Mouse (Mus musculus): ENCODE measurements at regions not wholly inside any gene's neighbourhood (a gene's known extent, or its start where the extent isn't known, plus 50 kb on each side); places are given as distances from the start of the nearest gene placed in this dataset.

DNA sequence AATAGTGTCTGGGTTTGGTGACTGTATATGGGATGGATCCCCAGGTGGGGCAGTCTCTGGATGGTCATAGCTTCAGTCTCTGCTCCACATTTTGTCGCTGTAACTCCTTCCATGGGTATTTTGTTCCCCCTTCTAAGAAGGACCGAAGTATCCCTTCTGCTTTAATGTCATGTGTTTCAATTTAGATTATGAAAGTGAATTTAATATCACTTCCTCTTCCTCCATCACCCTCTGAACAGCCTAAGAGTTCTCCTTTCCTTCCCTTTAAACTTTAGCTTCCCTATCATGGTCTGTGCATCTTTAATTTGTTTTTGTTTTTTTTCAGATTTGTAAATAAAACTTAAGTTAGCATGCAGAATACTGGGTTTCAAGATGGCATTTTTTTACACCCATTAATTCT lies 211.0 kb upstream of the Phyhipl start:
- no peak for DNase-seq (ENCODE audit: low read depth)
- no peak for TF ChIP-seq POLR2A (IDR thresholded peaks at IDR 0.05; ENCODE audit: borderline replicate concordance, extremely low read depth, insufficient read depth, insufficient read length, poor library complexity, severe bottlenecking)
- no peak for TF ChIP-seq CTCF (IDR thresholded peaks at IDR 0.05; ENCODE audit: borderline replicate concordance, extremely low read depth, insufficient read depth, insufficient read length)

GRCm38 (mm10) chr10:70864650-70865049 lies 208.9 kb upstream of the Phyhipl start:
- DNase-seq (ENCODE audit: low read depth), result no peak
- no peak for TF ChIP-seq CTCF (IDR thresholded peaks at IDR 0.05; ENCODE audit: borderline replicate concordance, extremely low read depth, insufficient read depth, insufficient read length)
- TF ChIP-seq POLR2A (IDR thresholded peaks at IDR 0.05; ENCODE audit: borderline replicate concordance, extremely low read depth, insufficient read depth, insufficient read length, poor library complexity, severe bottlenecking), result no peak

DNA sequence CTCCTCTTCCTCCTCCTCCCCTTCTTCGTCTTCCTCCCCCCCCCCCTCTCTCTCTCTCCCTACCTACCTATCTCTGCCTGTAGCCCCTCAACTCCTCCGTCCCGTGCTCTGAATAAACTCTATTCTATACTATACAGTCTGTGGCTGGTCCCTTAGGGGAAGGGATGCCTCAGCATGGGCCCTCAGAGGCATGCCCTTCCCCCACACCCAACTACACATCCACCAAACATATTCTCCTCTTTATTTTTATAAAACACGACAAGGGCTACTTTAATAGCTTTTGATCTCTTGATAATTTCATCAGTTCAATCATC lies 206.2 kb upstream of the Phyhipl start:
- no peak for DNase-seq (ENCODE audit: low read depth)
- TF ChIP-seq POLR2A (IDR thresholded peaks at IDR 0.05; ENCODE audit: borderline replicate concordance, extremely low read depth, insufficient read depth, insufficient read length, poor library complexity, severe bottlenecking), result no peak
- no peak for TF ChIP-seq CTCF (IDR thresholded peaks at IDR 0.05; ENCODE audit: borderline replicate concordance, extremely low read depth, insufficient read depth, insufficient read length)

DNA sequence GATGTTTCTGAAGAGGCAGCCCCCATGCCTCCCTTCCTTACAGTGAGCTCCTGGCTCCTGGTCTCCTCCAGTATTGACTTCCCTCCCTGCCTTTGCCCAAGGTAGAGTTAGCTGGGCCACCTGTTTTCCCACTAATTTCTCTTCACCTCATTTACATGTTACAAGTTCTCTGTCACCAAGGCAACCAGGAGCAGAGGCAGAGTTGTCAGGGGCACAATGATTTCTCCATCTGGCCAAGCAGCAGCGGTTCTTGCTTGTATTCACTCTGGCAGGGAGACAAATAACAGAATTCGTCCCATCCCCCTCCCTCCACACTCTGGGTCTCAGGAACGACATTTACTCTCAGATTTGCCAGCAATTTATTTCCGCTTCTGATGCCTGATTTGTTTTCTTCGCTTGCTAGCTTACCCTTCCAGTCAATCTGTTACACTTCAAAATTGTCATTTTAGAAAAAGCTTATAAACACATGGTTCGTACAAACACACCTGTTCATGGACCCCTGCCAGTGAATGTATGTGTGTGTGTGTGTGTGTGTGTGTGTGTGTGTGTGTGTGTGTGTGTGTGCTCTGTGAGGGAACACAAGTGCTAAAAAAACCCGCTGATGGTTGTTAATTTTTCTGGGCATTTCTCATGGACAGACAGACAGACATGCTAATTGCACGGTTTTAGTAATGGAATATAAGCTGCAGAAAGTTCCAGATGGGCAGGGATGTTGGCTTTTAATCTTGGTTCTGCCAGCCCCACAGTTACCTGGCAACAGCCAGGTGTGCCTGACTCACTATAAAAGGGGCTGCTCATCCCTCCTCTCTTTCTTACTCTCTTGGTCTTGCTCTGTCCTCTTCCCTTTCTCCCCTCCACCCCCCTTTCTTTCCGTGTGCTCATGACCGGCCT lies 205.6 kb upstream of the Phyhipl start:
- TF ChIP-seq CTCF (IDR thresholded peaks at IDR 0.05; ENCODE audit: borderline replicate concordance, extremely low read depth, insufficient read depth, insufficient read length), result no peak
- no peak for TF ChIP-seq POLR2A (IDR thresholded peaks at IDR 0.05; ENCODE audit: borderline replicate concordance, extremely low read depth, insufficient read depth, insufficient read length, poor library complexity, severe bottlenecking)
- DNase-seq (ENCODE audit: low read depth), result peak; percentile 96

DNA sequence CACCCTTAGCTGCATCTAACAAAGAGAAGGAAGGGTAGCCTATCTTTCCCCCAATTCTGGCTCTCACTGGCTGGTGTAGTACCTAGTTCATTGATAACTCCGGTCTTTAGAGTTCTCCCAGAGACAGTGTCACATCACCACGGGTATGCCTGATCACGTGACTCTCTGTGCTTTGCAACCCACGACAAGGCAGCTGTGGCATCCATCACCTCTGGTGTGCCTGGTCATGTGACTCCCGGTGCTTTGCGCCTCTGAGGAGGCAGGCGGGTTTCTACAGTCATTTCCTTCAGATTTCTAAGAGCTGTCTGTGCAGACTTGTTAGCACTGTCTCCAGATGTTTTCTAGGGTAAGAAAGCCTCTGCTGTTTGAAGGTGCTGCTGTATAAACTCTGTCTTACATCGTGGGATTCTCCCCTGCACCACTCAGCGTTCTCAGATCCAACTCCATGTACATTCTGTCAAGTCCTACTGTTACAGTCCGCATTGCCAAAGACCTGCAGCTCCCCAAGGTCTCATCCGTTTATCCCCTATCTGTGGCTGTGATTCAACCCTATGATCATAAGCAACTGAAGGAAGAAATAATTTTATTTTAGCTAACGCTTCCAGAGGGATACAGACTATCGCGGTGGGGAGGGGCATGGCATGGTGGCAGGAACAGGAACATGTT lies 201.5 kb upstream of the Phyhipl start:
- TF ChIP-seq CTCF (IDR thresholded peaks at IDR 0.05; ENCODE audit: borderline replicate concordance, extremely low read depth, insufficient read depth, insufficient read length) (no peak), POLR2A (IDR thresholded peaks at IDR 0.05; ENCODE audit: borderline replicate concordance, extremely low read depth, insufficient read depth, insufficient read length, poor library complexity, severe bottlenecking) (no peak)
- DNase-seq (ENCODE audit: low read depth), result peak; percentile 19

DNA sequence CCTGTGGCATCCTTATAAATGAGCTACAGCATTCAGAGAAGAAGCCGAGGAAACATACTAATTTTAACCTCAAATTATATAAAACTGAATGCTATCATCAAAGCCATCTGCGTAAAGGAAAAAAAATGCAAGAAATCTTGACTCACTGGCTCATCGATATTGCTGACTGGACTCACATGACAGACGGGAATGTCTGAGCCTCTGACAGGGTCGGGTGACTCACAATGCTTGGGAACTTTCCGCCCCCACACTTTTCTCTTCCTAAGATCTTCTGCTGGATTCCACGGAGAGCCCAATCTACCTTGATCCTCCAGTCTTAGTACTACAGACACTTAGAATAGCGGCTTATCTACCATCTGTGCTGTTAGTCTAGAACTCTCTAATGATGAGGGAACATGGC lies 200.2 kb upstream of the Phyhipl start:
- no peak for TF ChIP-seq POLR2A (IDR thresholded peaks at IDR 0.05; ENCODE audit: borderline replicate concordance, extremely low read depth, insufficient read depth, insufficient read length, poor library complexity, severe bottlenecking)
- TF ChIP-seq CTCF (IDR thresholded peaks at IDR 0.05; ENCODE audit: borderline replicate concordance, extremely low read depth, insufficient read depth, insufficient read length), result no peak

GRCm38 (mm10) chr10:70853614-70854013 lies 197.8 kb upstream of the Phyhipl start:
- no peak for DNase-seq (ENCODE audit: low read depth)
- TF ChIP-seq CTCF (IDR thresholded peaks at IDR 0.05; ENCODE audit: borderline replicate concordance, extremely low read depth, insufficient read depth, insufficient read length) (no peak), POLR2A (IDR thresholded peaks at IDR 0.05; ENCODE audit: borderline replicate concordance, extremely low read depth, insufficient read depth, insufficient read length, poor library complexity, severe bottlenecking) (no peak)

More for the DNA sequence above, 200.2 kb upstream of the Phyhipl start:
- DNase-seq (ENCODE audit: low read depth), result no peak

- DNase-seq (ENCODE audit: low read depth), result no peak
- TF ChIP-seq CTCF (IDR thresholded peaks at IDR 0.05; ENCODE audit: borderline replicate concordance, extremely low read depth, insufficient read depth, insufficient read length) (no peak), POLR2A (IDR thresholded peaks at IDR 0.05; ENCODE audit: borderline replicate concordance, extremely low read depth, insufficient read depth, insufficient read length, poor library complexity, severe bottlenecking) (no peak)
These were observed 192.4 kb upstream of the Phyhipl start for GRCm38 (mm10) chr10:70848141-70848540.

DNA sequence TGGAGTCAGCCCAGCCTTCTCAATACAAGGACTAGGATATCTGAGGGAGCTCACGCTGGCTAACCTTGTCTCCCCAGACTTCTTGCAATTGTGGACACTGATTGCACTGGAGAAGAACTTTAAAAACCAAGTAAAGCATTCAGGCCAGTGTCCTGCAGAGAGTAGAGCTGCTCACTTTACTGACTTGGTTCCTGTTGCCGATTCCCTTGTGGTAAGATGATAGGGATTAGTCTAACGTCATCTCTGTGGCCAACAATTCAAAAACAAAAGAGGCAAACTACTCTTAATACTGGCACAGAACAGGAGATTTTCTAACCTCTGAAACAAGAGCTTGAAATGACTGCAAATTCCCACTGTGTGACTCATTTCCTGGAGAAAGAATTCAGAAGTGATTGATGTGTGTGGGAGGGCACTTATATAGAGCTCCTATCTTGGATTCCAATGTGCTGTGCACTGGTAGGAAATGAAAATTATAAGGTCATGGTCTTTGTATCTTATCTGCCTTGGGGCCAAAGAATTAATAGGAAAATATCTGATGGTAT lies 191.6 kb upstream of the Phyhipl start:
- no peak for DNase-seq (ENCODE audit: low read depth)
- no peak for TF ChIP-seq POLR2A (IDR thresholded peaks at IDR 0.05; ENCODE audit: borderline replicate concordance, extremely low read depth, insufficient read depth, insufficient read length, poor library complexity, severe bottlenecking)
- TF ChIP-seq CTCF (IDR thresholded peaks at IDR 0.05; ENCODE audit: borderline replicate concordance, extremely low read depth, insufficient read depth, insufficient read length), result no peak

DNA sequence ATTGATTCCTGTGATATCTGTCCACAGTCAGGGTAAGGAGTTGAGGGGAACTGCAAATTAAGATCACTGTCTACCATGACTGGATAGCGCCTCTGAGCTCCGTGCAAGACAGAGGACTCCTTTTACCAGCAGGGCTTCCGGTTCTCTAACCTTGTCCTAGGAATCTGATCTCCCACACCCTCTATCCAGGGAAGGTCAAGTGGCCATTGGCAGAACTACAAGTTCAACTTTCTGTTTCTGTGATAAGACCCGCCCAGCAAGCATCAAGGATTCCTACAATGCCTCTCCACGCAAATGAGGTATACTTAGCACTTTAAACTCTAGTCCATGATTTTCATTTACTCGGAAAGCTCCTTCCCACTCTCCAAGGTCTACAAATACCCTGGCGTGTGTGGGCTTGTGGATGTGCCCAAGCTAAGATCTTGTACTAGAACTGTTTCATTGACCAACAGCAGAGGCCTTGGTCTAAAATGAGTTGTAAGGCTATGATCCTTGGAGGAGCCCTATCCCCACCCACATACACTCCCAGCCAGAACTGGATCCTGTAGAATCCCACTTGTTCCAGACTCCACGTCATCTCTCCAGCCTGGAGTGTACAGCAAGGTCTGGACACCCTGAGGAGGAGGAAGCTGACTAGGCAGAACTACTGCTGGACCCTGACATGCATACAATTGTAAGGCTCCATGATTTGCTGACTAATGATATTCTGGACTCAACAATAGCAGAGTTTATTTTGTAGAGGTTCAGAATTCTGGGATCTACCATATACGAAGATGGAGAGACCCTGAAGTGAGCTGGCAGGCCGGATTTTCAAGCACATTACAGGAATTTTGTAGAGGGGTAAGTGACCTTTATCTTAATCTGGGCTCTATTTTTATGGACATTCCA lies 190.8 kb upstream of the Phyhipl start:
- DNase-seq (ENCODE audit: low read depth), result no peak
- TF ChIP-seq POLR2A (IDR thresholded peaks at IDR 0.05; ENCODE audit: borderline replicate concordance, extremely low read depth, insufficient read depth, insufficient read length, poor library complexity, severe bottlenecking) (no peak), CTCF (IDR thresholded peaks at IDR 0.05; ENCODE audit: borderline replicate concordance, extremely low read depth, insufficient read depth, insufficient read length) (no peak)

DNA sequence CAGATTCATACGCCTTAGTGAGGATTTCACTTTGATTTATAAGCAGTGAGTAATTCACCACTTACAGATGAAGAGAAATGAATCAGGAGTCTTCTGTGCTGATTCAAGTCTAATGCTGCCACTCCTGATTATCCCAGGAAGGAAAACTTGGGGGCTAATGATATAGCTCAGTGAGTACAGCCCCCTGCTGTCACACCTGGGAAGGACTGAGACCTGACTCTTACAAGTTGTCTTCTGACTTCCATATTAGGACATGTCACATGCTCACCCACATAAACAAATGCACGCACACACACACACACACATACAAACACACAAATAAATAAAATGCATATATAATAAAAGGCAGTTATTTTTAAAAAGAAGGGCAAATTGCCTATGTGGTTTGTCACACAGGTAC lies 188.1 kb upstream of the Phyhipl start:
- TF ChIP-seq POLR2A (IDR thresholded peaks at IDR 0.05; ENCODE audit: borderline replicate concordance, extremely low read depth, insufficient read depth, insufficient read length, poor library complexity, severe bottlenecking) (no peak), CTCF (IDR thresholded peaks at IDR 0.05; ENCODE audit: borderline replicate concordance, extremely low read depth, insufficient read depth, insufficient read length) (no peak)
- no peak for DNase-seq (ENCODE audit: low read depth)

All from brain, embryonic 14.5 days (tissue).